Mouse (Mus musculus): ENCODE measurements around the gene Pakap. TPM values are rescaled to one million over a fixed set of nuclear protein-coding genes. Genes with fewer than 3 reads are reported as not detected.

Pakap gene
- polyA plus RNA-seq, 1 experiment: 7.1 TPM

- Histone ChIP-seq H3K27me3 (ENCODE audit: control insufficient read depth, insufficient read depth, insufficient read length) (no peaks in the 10 kb centered on the region), H3K36me3 (ENCODE audit: control insufficient read depth, insufficient read depth) (no peaks in the 10 kb centered on the region), H3K79me3 (ENCODE audit: low read depth) (no peaks in the 10 kb centered on the region), H3K4me3 (ENCODE audit: insufficient read depth, poor library complexity, severe bottlenecking) (no peak overlapping the region), H3ac (ENCODE audit: control insufficient read depth, insufficient read length, low read depth) (no peak overlapping the region), H3K79me2 (ENCODE audit: control insufficient read depth, insufficient read depth) (no peaks in the 10 kb centered on the region)
- no peak for TF ChIP-seq USF1 (IDR thresholded peaks at IDR 0.05; ENCODE audit: low read depth)
- TF ChIP-seq MAX (IDR thresholded peaks at IDR 0.05): no peak
- no peak for TF ChIP-seq CEBPB (IDR thresholded peaks at IDR 0.05; ENCODE audit: low read depth)
- no peak for TF ChIP-seq MYOD1 (IDR thresholded peaks at IDR 0.05; ENCODE audit: control insufficient read depth, insufficient read length, low read depth)
- no peak for TF ChIP-seq FOSL1 (IDR thresholded peaks at IDR 0.05; ENCODE audit: insufficient read depth, low read length, poor library complexity, severe bottlenecking)
- TF ChIP-seq MYOG (IDR thresholded peaks at IDR 0.05; ENCODE audit: control insufficient read depth, extremely low read depth, insufficient read length): no peak
- TF ChIP-seq CTCF (IDR thresholded peaks at IDR 0.05; ENCODE audit: control insufficient read depth, insufficient read depth, insufficient read length): no peak
Measured at GRCm38 (mm10) chr4:57719370-57719769, 151.4 kb downstream of the Pakap start.

GRCm38 (mm10) chr4:57720869-57721361 is 152.9 kb downstream of the Pakap start:
- no peaks in the 10 kb centered on the region for H3K79me3 ChIP-seq (ENCODE audit: low read depth)
- H3K79me2 ChIP-seq (ENCODE audit: control insufficient read depth, insufficient read depth): no peaks in the 10 kb centered on the region
- H3K4me3 ChIP-seq (ENCODE audit: insufficient read depth, poor library complexity, severe bottlenecking): no peak overlapping the region
- no peaks in the 10 kb centered on the region for H3K27me3 ChIP-seq (ENCODE audit: control insufficient read depth, insufficient read depth, insufficient read length)
- no peaks in the 10 kb centered on the region for H3K36me3 ChIP-seq (ENCODE audit: control insufficient read depth, insufficient read depth)
- TF ChIP-seq CEBPB (IDR thresholded peaks at IDR 0.05; ENCODE audit: low read depth): no peak
- TF ChIP-seq MYOG (IDR thresholded peaks at IDR 0.05; ENCODE audit: control insufficient read depth, extremely low read depth, insufficient read length): no peak
- no peak for TF ChIP-seq MAX (IDR thresholded peaks at IDR 0.05)
- TF ChIP-seq USF1 (IDR thresholded peaks at IDR 0.05; ENCODE audit: low read depth): no peak
- TF ChIP-seq FOSL1 (IDR thresholded peaks at IDR 0.05; ENCODE audit: insufficient read depth, low read length, poor library complexity, severe bottlenecking): no peak
- TF ChIP-seq CTCF (IDR thresholded peaks at IDR 0.05; ENCODE audit: control insufficient read depth, insufficient read depth, insufficient read length): no peak
- TF ChIP-seq MYOD1 (IDR thresholded peaks at IDR 0.05; ENCODE audit: control insufficient read depth, insufficient read length, low read depth): no peak
- no peak overlapping the region for H3ac ChIP-seq (ENCODE audit: control insufficient read depth, insufficient read length, low read depth)

GRCm38 (mm10) chr4:57722296-57722695 is 154.3 kb downstream of the Pakap start:
- Histone ChIP-seq H3K79me3 (ENCODE audit: low read depth) (no peaks in the 10 kb centered on the region), H3K79me2 (ENCODE audit: control insufficient read depth, insufficient read depth) (no peaks in the 10 kb centered on the region), H3K36me3 (ENCODE audit: control insufficient read depth, insufficient read depth) (no peaks in the 10 kb centered on the region), H3K4me3 (ENCODE audit: insufficient read depth, poor library complexity, severe bottlenecking) (no peak overlapping the region), H3K27me3 (ENCODE audit: control insufficient read depth, insufficient read depth, insufficient read length) (no peaks in the 10 kb centered on the region), H3ac (ENCODE audit: control insufficient read depth, insufficient read length, low read depth) (no peak overlapping the region)
- no peak for TF ChIP-seq MYOG (IDR thresholded peaks at IDR 0.05; ENCODE audit: control insufficient read depth, extremely low read depth, insufficient read length)
- TF ChIP-seq MAX (IDR thresholded peaks at IDR 0.05): no peak

GRCm38 (mm10) chr4:57723659-57724058 is 155.7 kb downstream of the Pakap start:
- Histone ChIP-seq H3K27me3 (ENCODE audit: control insufficient read depth, insufficient read depth, insufficient read length) (no peaks in the 10 kb centered on the region), H3K79me3 (ENCODE audit: low read depth) (no peaks in the 10 kb centered on the region), H3K36me3 (ENCODE audit: control insufficient read depth, insufficient read depth) (no peaks in the 10 kb centered on the region), H3ac (ENCODE audit: control insufficient read depth, insufficient read length, low read depth) (no peak overlapping the region), H3K79me2 (ENCODE audit: control insufficient read depth, insufficient read depth) (no peaks in the 10 kb centered on the region), H3K4me3 (ENCODE audit: insufficient read depth, poor library complexity, severe bottlenecking) (no peak overlapping the region)
- no peak for TF ChIP-seq CEBPB (IDR thresholded peaks at IDR 0.05; ENCODE audit: low read depth)
- TF ChIP-seq MYOD1 (IDR thresholded peaks at IDR 0.05; ENCODE audit: control insufficient read depth, insufficient read length, low read depth): no peak
- TF ChIP-seq FOSL1 (IDR thresholded peaks at IDR 0.05; ENCODE audit: insufficient read depth, low read length, poor library complexity, severe bottlenecking): no peak

- Histone ChIP-seq H3K79me3 (ENCODE audit: low read depth) (no peaks in the 10 kb centered on the region), H3ac (ENCODE audit: control insufficient read depth, insufficient read length, low read depth) (no peak overlapping the region), H3K36me3 (ENCODE audit: control insufficient read depth, insufficient read depth) (no peaks in the 10 kb centered on the region), H3K27me3 (ENCODE audit: control insufficient read depth, insufficient read depth, insufficient read length) (no peaks in the 10 kb centered on the region), H3K4me3 (ENCODE audit: insufficient read depth, poor library complexity, severe bottlenecking) (no peak overlapping the region), H3K79me2 (ENCODE audit: control insufficient read depth, insufficient read depth) (no peaks in the 10 kb centered on the region)
- TF ChIP-seq USF1 (IDR thresholded peaks at IDR 0.05; ENCODE audit: low read depth) (no peak), MYOD1 (IDR thresholded peaks at IDR 0.05; ENCODE audit: control insufficient read depth, insufficient read length, low read depth) (no peak), CTCF (IDR thresholded peaks at IDR 0.05; ENCODE audit: control insufficient read depth, insufficient read depth, insufficient read length) (no peak), CEBPB (IDR thresholded peaks at IDR 0.05; ENCODE audit: low read depth) (no peak), FOSL1 (IDR thresholded peaks at IDR 0.05; ENCODE audit: insufficient read depth, low read length, poor library complexity, severe bottlenecking) (no peak), MYOG (IDR thresholded peaks at IDR 0.05; ENCODE audit: control insufficient read depth, extremely low read depth, insufficient read length) (no peak), MAX (IDR thresholded peaks at IDR 0.05) (no peak)
Measured at GRCm38 (mm10) chr4:57725569-57725968, 157.6 kb downstream of the Pakap start.

- Histone ChIP-seq H3K4me3 (ENCODE audit: insufficient read depth, poor library complexity, severe bottlenecking) (no peak overlapping the region), H3K79me3 (ENCODE audit: low read depth) (no peaks in the 10 kb centered on the region), H3K79me2 (ENCODE audit: control insufficient read depth, insufficient read depth) (no peaks in the 10 kb centered on the region), H3K36me3 (ENCODE audit: control insufficient read depth, insufficient read depth) (no peaks in the 10 kb centered on the region), H3ac (ENCODE audit: control insufficient read depth, insufficient read length, low read depth) (no peak overlapping the region), H3K27me3 (ENCODE audit: control insufficient read depth, insufficient read depth, insufficient read length) (no peaks in the 10 kb centered on the region)
- TF ChIP-seq FOSL1 (IDR thresholded peaks at IDR 0.05; ENCODE audit: insufficient read depth, low read length, poor library complexity, severe bottlenecking) (no peak), CTCF (IDR thresholded peaks at IDR 0.05; ENCODE audit: control insufficient read depth, insufficient read depth, insufficient read length) (no peak), USF1 (IDR thresholded peaks at IDR 0.05; ENCODE audit: low read depth) (no peak), MAX (IDR thresholded peaks at IDR 0.05) (no peak), CEBPB (IDR thresholded peaks at IDR 0.05; ENCODE audit: low read depth) (no peak), MYOD1 (IDR thresholded peaks at IDR 0.05; ENCODE audit: control insufficient read depth, insufficient read length, low read depth) (no peak), MYOG (IDR thresholded peaks at IDR 0.05; ENCODE audit: control insufficient read depth, extremely low read depth, insufficient read length) (no peak)
Measured at GRCm38 (mm10) chr4:57728611-57729183, 160.7 kb downstream of the Pakap start.
